Mouse (Mus musculus): ENCODE data around the gene Mtmr3.

- TF ChIP-seq CTCF (IDR thresholded peaks at IDR 0.05; ENCODE audit: low read depth, low read length) (no peak), POLR2A (IDR thresholded peaks at IDR 0.05; ENCODE audit: extremely low read depth, insufficient read depth, low read length) (no peak)
Measured at GRCm38 (mm10) chr11:4466191-4466590, 128.5 kb downstream of the Mtmr3 start.

Data from liver, adult 2 months (tissue).